Mouse (Mus musculus) kidney, adult 11 months (tissue): ENCODE results near the gene Fam53b.

Experiments used
- DNase-seq: peaks from one replicate; pipeline ENCODE4 v3.0.0; 2022

Fam53b gene

GRCm38 (mm10) chr7:132763911-132764310, 49.8 kb downstream of the Fam53b start:
- no peak for DNase-seq

DNA sequence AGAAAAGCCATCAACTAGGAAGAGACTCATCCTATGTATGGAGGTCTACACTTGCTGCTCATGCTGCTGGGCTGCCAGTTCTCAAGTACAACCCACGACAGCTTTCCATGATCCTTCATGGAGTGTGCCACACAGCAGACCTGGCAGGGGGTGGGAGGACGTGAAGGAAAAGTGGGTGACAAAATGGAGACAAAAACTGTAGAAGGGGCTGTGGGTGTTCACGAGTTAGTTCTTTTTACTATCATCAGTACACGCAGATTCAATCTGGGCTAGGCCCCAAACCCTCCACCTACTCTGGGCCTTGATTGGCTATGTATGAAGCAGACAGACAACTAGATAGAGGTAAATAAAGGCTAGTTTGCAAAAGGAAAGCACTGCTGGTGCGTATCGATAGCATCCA, 50.3 kb downstream of the Fam53b start:
- no peak for DNase-seq

DNA sequence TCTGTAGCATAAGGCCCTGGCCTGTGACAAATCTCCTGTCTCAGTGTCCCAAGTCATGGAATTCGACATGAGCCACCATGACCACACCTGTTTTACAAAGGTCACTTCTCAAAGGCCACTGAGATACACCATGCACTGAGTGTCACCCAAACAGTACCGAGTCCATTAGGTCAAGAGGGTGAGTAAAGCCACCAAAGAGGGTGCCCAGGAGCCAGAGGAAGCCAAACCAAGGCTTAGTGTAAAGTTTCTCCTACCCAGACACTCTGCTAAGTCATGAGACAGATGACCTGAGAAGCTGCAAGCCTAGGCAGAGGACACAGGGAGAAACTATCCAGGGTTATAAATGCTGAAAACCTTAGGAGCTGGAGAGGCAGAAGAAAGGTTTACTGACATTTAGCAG, 52.3 kb downstream of the Fam53b start:
- no peak for DNase-seq

GRCm38 (mm10) chr7:132760589-132761180, 53.0 kb downstream of the Fam53b start:
- no peak for DNase-seq

GRCm38 (mm10) chr7:132759926-132760325, 53.8 kb downstream of the Fam53b start:
- no peak for DNase-seq

GRCm38 (mm10) chr7:132759405-132759891, 54.2 kb downstream of the Fam53b start:
- no peak for DNase-seq

GRCm38 (mm10) chr7:132758875-132759274, 54.8 kb downstream of the Fam53b start:
- no peak for DNase-seq

DNA sequence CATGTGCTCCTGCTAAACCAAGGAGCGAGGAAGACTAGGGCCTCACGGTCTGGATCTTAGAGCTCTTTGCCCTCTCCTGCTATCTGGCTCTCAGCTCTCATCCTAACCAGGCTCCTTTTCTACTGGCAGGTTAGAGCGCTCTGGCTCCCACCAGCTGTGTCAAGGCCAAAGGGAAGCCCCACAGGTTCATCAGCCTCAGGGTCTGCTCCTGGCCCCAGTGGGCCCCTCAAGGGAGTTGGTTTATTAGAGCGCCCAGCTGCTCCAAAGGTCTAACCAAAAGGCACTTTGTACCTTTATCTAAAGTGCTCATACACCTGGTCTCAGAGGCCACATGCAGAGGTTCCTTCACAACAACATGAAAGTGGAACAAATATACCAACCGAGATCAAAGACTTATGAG, 57.4 kb downstream of the Fam53b start:
- DNase-seq: no peak

DNA sequence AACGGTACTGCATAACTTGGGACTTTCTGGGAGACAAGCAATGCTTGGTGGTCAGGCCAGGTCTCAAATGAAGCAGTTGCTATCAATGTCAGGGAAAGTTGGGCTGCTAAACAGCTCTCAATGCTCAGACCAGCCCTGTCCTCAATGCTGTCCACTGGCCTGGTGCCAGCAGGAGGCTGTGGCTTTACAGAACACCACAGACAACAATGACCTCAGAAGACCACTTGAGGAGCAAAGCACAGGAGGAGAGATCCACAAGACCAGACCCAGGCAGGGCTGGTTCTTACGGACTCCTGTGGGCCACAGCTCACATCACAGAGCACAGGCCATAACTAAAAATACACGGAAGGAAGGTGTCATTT, 59.3 kb downstream of the Fam53b start:
- DNase-seq: no peak

GRCm38 (mm10) chr7:132753518-132754388, 59.9 kb downstream of the Fam53b start:
- DNase-seq: no peak

GRCm38 (mm10) chr7:132751716-132752115, 62.0 kb downstream of the Fam53b start:
- peak; percentile 74 for DNase-seq

- DNase-seq: no peak
Observed at GRCm38 (mm10) chr7:132749504-132749903, 64.2 kb downstream of the Fam53b start.

DNA sequence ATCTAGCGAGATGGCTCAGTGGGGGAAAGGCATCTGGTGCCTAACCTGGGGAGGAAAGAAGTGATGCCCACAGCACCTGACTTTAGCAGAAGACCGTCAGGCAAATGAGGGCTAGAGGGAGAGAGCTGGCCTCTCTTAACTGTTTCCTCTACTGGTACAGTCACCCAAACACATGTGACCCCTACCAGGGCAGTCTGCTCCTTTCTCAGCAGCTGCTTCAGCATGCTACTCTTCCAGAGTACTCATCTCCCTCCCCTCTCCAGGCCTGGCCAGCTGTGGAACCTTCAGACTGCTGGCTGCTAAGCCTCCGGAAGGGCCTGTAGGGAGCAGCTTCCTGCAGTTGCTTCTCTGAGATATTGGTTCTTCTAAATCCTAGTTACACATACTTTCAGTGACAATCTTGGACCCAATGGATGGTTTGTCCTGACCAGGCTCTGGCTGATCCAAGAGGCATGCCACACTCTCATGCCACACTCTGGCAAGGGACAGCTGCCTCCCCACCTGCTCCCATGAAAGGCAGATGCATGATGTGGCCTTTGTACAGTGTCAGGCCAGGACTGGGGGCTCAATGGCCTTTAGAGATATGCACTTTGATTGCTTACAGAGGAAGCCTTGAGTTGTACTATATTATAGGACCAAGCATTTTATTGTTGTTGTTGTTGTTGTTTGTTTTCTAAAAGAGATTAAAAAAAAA, 65.5 kb downstream of the Fam53b start:
- DNase-seq: no peak

GRCm38 (mm10) chr7:132747096-132747495, 66.6 kb downstream of the Fam53b start:
- no peak for DNase-seq

GRCm38 (mm10) chr7:132742912-132743311, 70.8 kb downstream of the Fam53b start:
- no peak for DNase-seq

DNA sequence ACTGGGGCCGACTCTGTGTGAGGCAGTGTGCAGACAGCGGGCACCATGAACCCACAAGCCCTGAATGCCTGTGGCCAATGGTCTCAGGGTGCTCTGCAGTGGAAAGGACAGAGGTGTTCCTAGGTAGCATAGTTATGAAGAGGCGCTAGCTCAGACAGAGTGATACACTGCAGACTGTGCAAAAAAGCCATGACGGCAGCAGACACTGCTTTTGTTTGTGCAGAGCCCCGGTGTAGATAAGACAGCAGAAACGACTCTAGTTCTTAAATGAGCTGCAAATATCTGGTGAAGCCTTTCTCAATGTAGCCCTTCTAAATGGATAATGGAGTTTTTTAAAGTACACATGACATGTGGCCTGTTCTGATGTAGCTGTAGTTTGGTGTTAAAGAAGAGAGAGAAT, 73.9 kb downstream of the Fam53b start:
- no peak for DNase-seq

GRCm38 (mm10) chr7:132738844-132739243, 74.8 kb downstream of the Fam53b start:
- no peak for DNase-seq

DNA sequence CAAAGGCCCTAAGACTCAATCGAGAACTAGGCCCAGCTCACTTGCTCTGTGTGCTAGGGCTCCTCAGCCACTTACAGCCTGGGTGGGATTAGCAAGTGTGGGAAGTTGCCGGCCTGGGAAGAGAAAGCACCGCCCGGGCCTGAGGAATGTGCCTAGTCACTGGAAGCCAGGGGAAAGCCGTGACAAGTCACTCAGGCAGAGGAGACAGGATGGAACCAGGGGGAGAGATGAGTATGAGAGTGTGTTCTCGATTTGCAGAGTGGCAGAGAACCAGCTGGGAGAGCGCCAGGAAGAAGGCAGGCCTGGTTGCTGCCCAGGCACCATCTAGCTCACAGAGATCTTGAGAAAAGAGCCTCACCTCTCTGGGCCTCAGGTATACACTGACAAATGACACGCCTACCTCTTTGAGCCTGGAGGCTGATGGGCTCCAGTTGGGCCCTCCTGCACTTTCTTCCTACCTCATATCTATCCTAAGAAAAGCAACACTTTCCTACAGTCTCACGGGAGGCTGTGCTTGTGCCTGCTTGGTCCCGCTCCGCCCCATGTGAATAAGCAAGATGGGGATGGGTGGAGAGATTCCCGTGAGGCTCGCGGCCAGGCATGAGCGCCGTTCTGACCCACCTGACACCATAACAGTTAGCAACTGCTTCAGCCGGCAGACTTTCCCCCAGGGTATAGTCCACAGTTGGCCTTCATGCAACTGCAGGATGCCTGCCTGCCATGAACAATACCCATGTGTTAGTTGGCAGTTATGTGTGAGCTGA, 77.4 kb downstream of the Fam53b start:
- DNase-seq: peak; percentile 77

- peak; percentile 58 for DNase-seq
Observed at GRCm38 (mm10) chr7:132735145-132735544, 78.5 kb downstream of the Fam53b start.

DNA sequence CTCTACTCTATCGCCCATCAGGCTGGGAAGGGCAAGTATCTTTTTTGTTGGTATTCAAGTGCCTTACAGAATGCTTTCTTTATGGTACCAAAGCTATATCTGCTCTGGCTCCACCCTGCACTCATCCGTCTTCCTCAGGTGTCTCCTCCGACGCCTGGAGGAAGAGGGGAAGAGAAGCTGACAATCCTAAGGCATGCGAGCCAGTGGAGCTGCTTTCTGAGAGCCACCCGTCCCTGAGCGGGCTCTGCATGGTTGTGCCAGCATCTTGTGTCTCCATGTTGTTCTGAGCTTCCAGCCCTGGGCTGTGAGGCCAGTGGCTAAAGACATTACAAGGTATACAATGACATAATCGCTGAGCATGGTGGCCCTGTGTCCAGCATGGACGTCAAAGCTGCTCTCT, 79.5 kb downstream of the Fam53b start:
- DNase-seq: no peak

DNA sequence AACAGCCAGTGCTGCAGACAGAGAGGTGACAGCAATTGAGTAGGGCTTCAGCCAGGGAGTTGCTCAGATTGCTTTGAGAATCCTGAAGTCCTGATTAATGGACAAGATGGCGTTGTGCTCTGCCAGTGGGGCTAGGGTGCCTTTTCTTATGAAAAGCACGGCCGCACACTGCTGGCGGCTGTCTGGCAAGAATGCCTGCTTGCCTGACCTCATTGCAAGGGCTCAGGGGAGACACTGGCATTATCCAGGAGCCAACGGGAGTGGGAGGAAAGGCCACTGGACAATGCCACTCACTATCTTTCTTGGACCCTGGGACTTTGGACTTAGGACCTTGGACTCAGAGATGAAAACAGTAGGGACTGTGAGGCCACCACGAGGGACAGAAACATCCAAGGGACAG, 80.2 kb downstream of the Fam53b start:
- peak; percentile 64 for DNase-seq

GRCm38 (mm10) chr7:132732136-132732789, 81.4 kb downstream of the Fam53b start:
- peak; percentile 55 for DNase-seq
